In genomic region chr12:83209461-83209860, GRCm38 (mm10) we compare ENCODE assay signal across 12 mouse cellular contexts.
A peak's percentile ranks its signal among the peaks of the same experiment; 100 is the strongest.
DNase-seq lines count a peak whose midpoint lies in the region; ATAC-seq and TF ChIP-seq lines count a peak whose summit lies in the region.
"Had no signal": no experiment of that assay in that cellular context is flagged by ENCODE, and none has a peak within 500 bp of the region (broad histone marks: within the 10 kb centered on the region; RNA-seq: fewer than 3 reads in every experiment).

No protein-coding gene starts in this region.

- no peaks in the 10 kb centered on the region for H3K36me3 ChIP-seq in hindbrain, embryonic 13.5 days
- H3K36me3 ChIP-seq in hindbrain, embryonic 14.5 days (replicated peaks; ENCODE audit: control insufficient read depth, insufficient read depth) = no peaks in the 10 kb centered on the region
- no peaks in the 10 kb centered on the region for H3K36me3 ChIP-seq in stomach, embryonic 16.5 days (ENCODE audit: control insufficient read depth, insufficient read depth, low read length)
- no peaks in the 10 kb centered on the region for H3K36me3 ChIP-seq in stomach, postnatal 0 days (ENCODE audit: control insufficient read depth, insufficient read depth, low read length)
- no peaks in the 10 kb centered on the region for H3K36me3 ChIP-seq in forebrain, postnatal 0 days (ENCODE audit: insufficient read depth)

- no peaks in the 10 kb centered on the region for H3K27me3 ChIP-seq in hindbrain, embryonic 13.5 days
- no peaks in the 10 kb centered on the region for H3K27me3 ChIP-seq in hindbrain, embryonic 14.5 days (ENCODE audit: control insufficient read depth, insufficient read depth, low read length)
- H3K27me3 ChIP-seq in stomach, embryonic 16.5 days (ENCODE audit: control insufficient read depth, insufficient read depth, low read length) = no peaks in the 10 kb centered on the region
- no peaks in the 10 kb centered on the region for H3K27me3 ChIP-seq in stomach, postnatal 0 days (ENCODE audit: control insufficient read depth, insufficient read depth, low read length)
- no peaks in the 10 kb centered on the region for H3K27me3 ChIP-seq in forebrain, postnatal 0 days (ENCODE audit: insufficient read depth, low read length)
- H3K27me3 ChIP-seq: CH12.LX had no signal

- WGBS in hindbrain, embryonic 13.5 days = 42% methylated on average over 6 of the region's 6 CpGs
- WGBS in hindbrain, embryonic 14.5 days = 42% methylated on average over 6 of the region's 6 CpGs
- WGBS in stomach, embryonic 16.5 days = 27% methylated on average over 6 of the region's 6 CpGs
- 27% methylated on average over 6 of the region's 6 CpGs for WGBS in stomach, postnatal 0 days
- WGBS in forebrain, postnatal 0 days = 14% methylated on average over 6 of the region's 6 CpGs

- no peak overlapping the region; the same call in 1 of the 2 replicates for H3K9ac ChIP-seq in hindbrain, embryonic 13.5 days
- H3K9ac ChIP-seq in hindbrain, embryonic 14.5 days = no peak overlapping the region
- H3K9ac ChIP-seq in stomach, embryonic 16.5 days (ENCODE audit: low read length) = no peak overlapping the region
- H3K9ac ChIP-seq in stomach, postnatal 0 days (ENCODE audit: low read length) = no peak overlapping the region
- H3K9ac ChIP-seq in forebrain, postnatal 0 days = no peak overlapping the region

- no peaks in the 10 kb centered on the region for H3K9me3 ChIP-seq in hindbrain, embryonic 13.5 days
- no peaks in the 10 kb centered on the region for H3K9me3 ChIP-seq in hindbrain, embryonic 14.5 days (ENCODE audit: control insufficient read depth, low read length)
- H3K9me3 ChIP-seq in stomach, embryonic 16.5 days (replicated peaks; ENCODE audit: control insufficient read depth, low read length) = no peaks in the 10 kb centered on the region
- H3K9me3 ChIP-seq in stomach, postnatal 0 days (ENCODE audit: control insufficient read depth, low read length) = no peaks in the 10 kb centered on the region
- H3K9me3 ChIP-seq in forebrain, postnatal 0 days (ENCODE audit: low read length) = no peaks in the 10 kb centered on the region

- H3K4me2 ChIP-seq in hindbrain, embryonic 13.5 days = no peak overlapping the region
- H3K4me2 ChIP-seq in hindbrain, embryonic 14.5 days (replicated peaks) = no peak overlapping the region
- no peak overlapping the region for H3K4me2 ChIP-seq in stomach, embryonic 16.5 days (ENCODE audit: low read depth, low read length)
- H3K4me2 ChIP-seq in stomach, postnatal 0 days (replicated peaks; ENCODE audit: low read depth) = no peak overlapping the region
- no peak overlapping the region for H3K4me2 ChIP-seq in forebrain, postnatal 0 days (ENCODE audit: low read depth)

- no peak for ATAC-seq in hindbrain, embryonic 13.5 days (ENCODE audit: low FRiP score)
- ATAC-seq in hindbrain, embryonic 14.5 days (ENCODE audit: low FRiP score) = no peak
- peak; percentile 51; the same call in 1 of the 2 replicates for ATAC-seq in stomach, embryonic 16.5 days (ENCODE audit: insufficient read depth, low FRiP score)
- no peak for ATAC-seq in stomach, postnatal 0 days (ENCODE audit: low FRiP score, low TSS enrichment)
- ATAC-seq in forebrain, postnatal 0 days = no peak
- ATAC-seq in CD4-positive, CD25-positive, alpha-beta regulatory T cell, adult 4 months = no peak
- ATAC-seq: hindbrain, embryonic 16.5 days had no signal

- H3K4me1 ChIP-seq in hindbrain, embryonic 13.5 days (replicated peaks) = peaks cover 49% of the 10 kb centered on the region
- peaks cover 29% of the 10 kb centered on the region for H3K4me1 ChIP-seq in hindbrain, embryonic 14.5 days (replicated peaks; ENCODE audit: control insufficient read depth, insufficient read depth, low read length)
- peaks cover 8% of the 10 kb centered on the region for H3K4me1 ChIP-seq in stomach, embryonic 16.5 days (ENCODE audit: control insufficient read depth, insufficient read depth, low read length)
- H3K4me1 ChIP-seq in stomach, postnatal 0 days (replicated peaks; ENCODE audit: control insufficient read depth, insufficient read depth) = no peaks in the 10 kb centered on the region
- peaks cover 9% of the 10 kb centered on the region for H3K4me1 ChIP-seq in forebrain, postnatal 0 days (ENCODE audit: insufficient read depth)

- peak overlapping the region; percentile 71 for H3K27ac ChIP-seq in hindbrain, embryonic 13.5 days
- no peak overlapping the region for H3K27ac ChIP-seq in hindbrain, embryonic 14.5 days
- H3K27ac ChIP-seq in stomach, embryonic 16.5 days (ENCODE audit: low read length) = no peak overlapping the region
- H3K27ac ChIP-seq in stomach, postnatal 0 days (replicated peaks) = no peak overlapping the region
- H3K27ac ChIP-seq in forebrain, postnatal 0 days (ENCODE audit: low read depth, low read length) = no peak overlapping the region

- no peak for TF ChIP-seq CTCF in stomach, postnatal 0 days (IDR thresholded peaks at IDR 0.05; ENCODE audit: low read depth)
- TF ChIP-seq CTCF in forebrain, postnatal 0 days (IDR thresholded peaks at IDR 0.05; ENCODE audit: low read depth) = no peak

- DNase-seq in hindbrain, embryonic 14.5 days (ENCODE audit: low spot score) = no peak
- DNase-seq in stomach, postnatal 0 days (ENCODE audit: low spot score) = no peak
- peak; percentile 17 for DNase-seq in forebrain, postnatal 0 days
- DNase-seq in layer of hippocampus, adult 11-12 months (ENCODE audit: low spot score) = no peak
- DNase-seq in natural killer cell, adult 2 months (ENCODE audit: low spot score in 2 of 2) = no peak
- DNase-seq: right cerebral cortex, postnatal 14 days had no signal

- no peak overlapping the region for H3K4me3 ChIP-seq in hindbrain, embryonic 13.5 days
- H3K4me3 ChIP-seq in hindbrain, embryonic 14.5 days (replicated peaks; ENCODE audit: low read length) = no peak overlapping the region
- H3K4me3 ChIP-seq in stomach, embryonic 16.5 days (replicated peaks; ENCODE audit: low read length) = no peak overlapping the region
- no peak overlapping the region for H3K4me3 ChIP-seq in stomach, postnatal 0 days (ENCODE audit: low read depth, low read length)
- H3K4me3 ChIP-seq in forebrain, postnatal 0 days (ENCODE audit: low read depth, low read length) = no peak overlapping the region
- H3K4me3 ChIP-seq: erythroblast, embryonic 14.5 days had no signal

- no peak for TF ChIP-seq EP300 in stomach, postnatal 0 days (optimal IDR thresholded peaks at IDR 0.05)
